Mouse (Mus musculus) myocyte (in vitro differentiated cells): Measurements from ENCODE around the gene Arhgef28.

Experiments used
- E2F4 ChIP-seq: IDR thresholded peaks from one replicate; pipeline ENCODE4 v1.6.1; 2011; ENCODE audit warnings: mild to moderate bottlenecking, control low read depth, moderate library complexity; ENCODE audit not compliant: insufficient read depth
- POLR2A ChIP-seq: IDR thresholded peaks from one replicate; pipeline ENCODE4 v1.6.1; 2011; ENCODE audit warnings: low read depth, mild to moderate bottlenecking, control low read depth, moderate library complexity; ENCODE audit not compliant: insufficient read length
- POLR2AphosphoS2 ChIP-seq: IDR thresholded peaks from one replicate; pipeline ENCODE4 v1.6.1; 2011; ENCODE audit warnings: low read depth, control low read depth; ENCODE audit not compliant: insufficient read length
- TCF12 ChIP-seq: IDR thresholded peaks from one replicate; pipeline ENCODE4 v1.6.1; 2011; ENCODE audit warnings: mild to moderate bottlenecking, control low read depth; ENCODE audit not compliant: poor library complexity, insufficient read depth, severe bottlenecking

- TF ChIP-seq POLR2A, result no peak
- TF ChIP-seq POLR2AphosphoS2, result no peak
- TF ChIP-seq E2F4, result no peak
- TF ChIP-seq TCF12, result no peak
These were observed 110.3 kb downstream of the Arhgef28 start for GRCm38 (mm10) chr13:98095966-98096365.
